8 mouse cellular contexts compared by ENCODE assay signal in the genomic region with DNA sequence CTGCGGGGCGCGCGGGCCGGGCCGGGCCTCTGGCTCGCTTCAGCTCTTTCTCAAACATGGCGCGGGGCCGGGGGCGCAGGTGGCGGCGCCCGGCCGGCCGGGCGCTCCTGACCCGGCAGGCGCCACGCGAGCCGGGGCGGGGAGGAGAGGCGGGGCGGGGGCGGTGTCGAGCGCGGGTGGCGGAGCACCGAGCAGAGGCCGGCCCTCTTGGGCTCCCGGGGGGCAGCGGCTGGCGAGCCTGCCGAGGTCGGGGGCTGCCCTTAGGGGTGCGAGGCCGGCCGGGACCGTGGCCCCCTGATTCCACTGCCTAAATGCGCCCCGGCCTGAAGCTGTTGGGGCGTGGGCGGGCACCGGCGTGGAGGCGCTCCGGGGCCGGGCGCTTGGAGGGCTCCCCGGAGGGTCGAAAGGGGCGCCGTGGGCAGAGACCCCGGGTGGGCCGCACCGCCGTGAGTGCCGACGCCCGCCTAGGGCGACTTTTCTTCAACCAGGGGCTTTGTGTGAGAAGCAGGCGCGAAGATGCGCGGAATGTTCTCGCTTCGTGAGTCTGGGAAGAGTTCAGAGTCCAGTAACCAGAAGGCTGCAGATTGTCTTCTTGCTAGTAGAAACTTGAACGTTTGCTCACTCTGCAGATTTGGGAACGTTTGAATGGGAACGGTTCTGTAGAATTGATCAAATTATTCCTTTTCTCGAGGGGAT. TPM values are rescaled to one million over a fixed set of nuclear protein-coding genes. Genes with fewer than 3 reads are reported as not detected.
DNase-seq lines count a peak whose midpoint lies in the region; ATAC-seq lines count a peak whose summit lies in the region.

No protein-coding gene starts in this region.

- H3K9ac ChIP-seq in hindbrain, embryonic 11.5 days (ENCODE audit: low read depth, low read length) = peak overlapping the region; percentile 82

- ATAC-seq in frontal cortex, adult (ENCODE audit: low TSS enrichment) = peak; percentile 11
- ATAC-seq in hindbrain, embryonic 11.5 days (ENCODE audit: low FRiP score) = peak; percentile 83

- peaks cover 50% of the 10 kb centered on the region for H3K4me1 ChIP-seq in forebrain, embryonic 10.5 days
- H3K4me1 ChIP-seq in hindbrain, embryonic 11.5 days (replicated peaks; ENCODE audit: control insufficient read depth, insufficient read depth, low read length) = no peaks in the 10 kb centered on the region; the same call in 1 of the 2 replicates

- H3K4me3 ChIP-seq in forebrain, embryonic 10.5 days = peak overlapping the region; percentile 97
- H3K4me3 ChIP-seq in hindbrain, embryonic 11.5 days (ENCODE audit: low read depth, low read length) = peak overlapping the region; percentile 97

- under 1% methylated on average over 70 of the region's 73 CpGs for WGBS in forebrain, embryonic 10.5 days
- under 1% methylated on average over 41 of the region's 73 CpGs for WGBS in hindbrain, embryonic 11.5 days

- no peaks in the 10 kb centered on the region for H3K36me3 ChIP-seq in forebrain, embryonic 10.5 days (replicated peaks)
- no peaks in the 10 kb centered on the region for H3K36me3 ChIP-seq in hindbrain, embryonic 11.5 days (ENCODE audit: control insufficient read depth, insufficient read depth, low read length)

- peaks cover 18% of the 10 kb centered on the region for H3K27me3 ChIP-seq in forebrain, embryonic 10.5 days (ENCODE audit: poor library complexity, severe bottlenecking)
- H3K27me3 ChIP-seq in hindbrain, embryonic 11.5 days (ENCODE audit: control insufficient read depth, insufficient read depth, low read length) = no peaks in the 10 kb centered on the region

- DNase-seq in frontal cortex, postnatal 10 days (ENCODE audit: low spot score in 2 of 2) = no peak
- peak; percentile 38 for DNase-seq in brain, adult 2 months (ENCODE audit: low read depth, low spot score)
- DNase-seq in forebrain, embryonic 10.5 days (ENCODE audit: extremely low spot score, low spot score) = no peak
- DNase-seq in hindbrain, embryonic 11.5 days (ENCODE audit: low spot score) = peak; percentile 73
- DNase-seq in layer of hippocampus, postnatal 25 days (ENCODE audit: extremely low spot score in 1 of 2, low spot score in 1 of 2) = peak; percentile 22 to 44
- DNase-seq in lung, postnatal 25 days (ENCODE audit: low spot score) = peak; percentile 72
- DNase-seq in right cerebral cortex, postnatal 25 days = peak; percentile 40

- H3K27ac ChIP-seq in forebrain, embryonic 10.5 days = peak overlapping the region; percentile 99
- peak overlapping the region; percentile 96 for H3K27ac ChIP-seq in hindbrain, embryonic 11.5 days (ENCODE audit: low read depth, low read length)

- peak overlapping the region; percentile 67 for H3K4me2 ChIP-seq in hindbrain, embryonic 11.5 days (replicated peaks; ENCODE audit: low read depth, low read length)

- no peaks in the 10 kb centered on the region for H3K9me3 ChIP-seq in forebrain, embryonic 10.5 days
- H3K9me3 ChIP-seq in hindbrain, embryonic 11.5 days (ENCODE audit: control insufficient read depth, low read length) = no peaks in the 10 kb centered on the region

RNA-seq across cellular contexts. Expression of a gene that starts 0.5 kb away (rescaled TPM):
- 87.0 and 94.6 TPM in 2 replicates for polyA plus RNA-seq in forebrain, embryonic 10.5 days (2016; fragmentation: Nextera tagmentation; extraction: Ambion mirVana)
- polyA plus RNA-seq in hindbrain, embryonic 11.5 days (2014; fragmentation: Nextera tagmentation; extraction: Ambion mirVana) = 90.1 and 112 TPM in 2 replicates
- total RNA-seq in layer of hippocampus, postnatal 25 days (2021) = 10 to 100 TPM; 25.2 to 28.4 TPM

Comparison
In these comparisons a context has a peak if more than half of its experiments do, and no peak if none do; other contexts are left out.
1. DNase-seq: peak in brain, adult 2 months (single experiment), hindbrain, embryonic 11.5 days (single experiment), layer of hippocampus, postnatal 25 days (2 of 2), lung, postnatal 25 days (single experiment) and right cerebral cortex, postnatal 25 days (single experiment); none in frontal cortex, postnatal 10 days (0 of 2) and forebrain, embryonic 10.5 days (single experiment).